Mouse (Mus musculus): ENCODE results near the gene Dcxr.

- no peak for TF ChIP-seq POLR2A (IDR thresholded peaks at IDR 0.05; ENCODE audit: control insufficient read depth, low read depth, low read length)
- no peak for TF ChIP-seq CTCF (IDR thresholded peaks at IDR 0.05; ENCODE audit: control insufficient read depth, insufficient read depth, insufficient replicate concordance, low read depth, low read length)
These were observed 24.5 kb upstream of the Dcxr start for GRCm38 (mm10) chr11:120751606-120752005.

All from testis, adult 2 months (tissue).